Mouse (Mus musculus) embryo, embryonic 11.5 days (tissue): Measurements from ENCODE around the gene Trim60.
"Not testable (repeated sequence)": the region's sequence is repeated elsewhere in the genome, so short reads cannot be mapped to it uniquely, and the experiment has no call there.

Experiments used
- DNase-seq: peaks from one replicate; pipeline ENCODE4 v3.0.0-alpha.2; 2012; ENCODE audit warnings: low read depth, low spot score

Gene Trim60

GRCm38 (mm10) chr8:65018423-65018822 is at the start of gene Trim60, which contains the start of gene Trim61:
Gene Trim60, minus strand, starts transcription at chr8:65018584.
Gene Trim61, minus strand, starts transcription at chr8:65018523.
- DNase-seq = no peak

GRCm38 (mm10) chr8:65067694-65068472 is 49.5 kb upstream of the Trim60 start:
- no peak for DNase-seq

- no peak for DNase-seq
Measured at GRCm38 (mm10) chr8:65067031-65067430, 48.6 kb upstream of the Trim60 start.

GRCm38 (mm10) chr8:65065622-65066021 is 47.2 kb upstream of the Trim60 start:
- DNase-seq = no peak

GRCm38 (mm10) chr8:65064071-65064470 is 45.7 kb upstream of the Trim60 start:
- no peak for DNase-seq

- DNase-seq = no peak
Measured at GRCm38 (mm10) chr8:65062195-65062594, 43.8 kb upstream of the Trim60 start.

GRCm38 (mm10) chr8:65056722-65057121 is 38.3 kb upstream of the Trim60 start:
- no peak for DNase-seq

GRCm38 (mm10) chr8:65053968-65054367 is 35.6 kb upstream of the Trim60 start:
- peak; percentile 29 for DNase-seq

GRCm38 (mm10) chr8:65053554-65053953 is 35.2 kb upstream of the Trim60 start:
- no peak for DNase-seq

GRCm38 (mm10) chr8:65047801-65048200 is 29.4 kb upstream of the Trim60 start:
- no peak for DNase-seq

- no peak for DNase-seq
Measured at GRCm38 (mm10) chr8:65047193-65047592, 28.8 kb upstream of the Trim60 start.

- no peak for DNase-seq
Measured at GRCm38 (mm10) chr8:65046565-65046964, 28.2 kb upstream of the Trim60 start.

- peak; percentile 44 for DNase-seq
Measured at GRCm38 (mm10) chr8:65037117-65037533, 18.7 kb upstream of the Trim60 start, which contains the start of gene Apela. Gene Apela, minus strand, starts transcription at chr8:65037336.

- DNase-seq = no peak
Measured at GRCm38 (mm10) chr8:65034136-65034535, 15.8 kb upstream of the Trim60 start.

GRCm38 (mm10) chr8:65033056-65033455 is 14.7 kb upstream of the Trim60 start:
- no peak for DNase-seq

GRCm38 (mm10) chr8:65032107-65032506 is 13.7 kb upstream of the Trim60 start:
- DNase-seq = no peak

GRCm38 (mm10) chr8:65030735-65031485 is 12.5 kb upstream of the Trim60 start:
- DNase-seq = no peak

- no peak for DNase-seq
Measured at GRCm38 (mm10) chr8:65029776-65030175, 11.4 kb upstream of the Trim60 start.

GRCm38 (mm10) chr8:65028959-65029686 is 10.7 kb upstream of the Trim60 start:
- no peak for DNase-seq

GRCm38 (mm10) chr8:65022485-65022884 is 4.1 kb upstream of the Trim60 start:
- peak; percentile 36 for DNase-seq

GRCm38 (mm10) chr8:65007616-65008015 is 10.8 kb downstream of the Trim60 start:
- DNase-seq = not testable (repeated sequence)

GRCm38 (mm10) chr8:64998806-64999365 is 19.5 kb downstream of the Trim60 start:
- no peak for DNase-seq
